Mouse (Mus musculus) retina, embryonic 14.5 days (tissue): Measurements from ENCODE around the gene Ptpa.
A peak's percentile ranks its signal among the peaks of the same experiment; 100 is the strongest.

Experiments
- DNase-seq: peaks from one replicate; pipeline ENCODE4 v3.0.0-alpha.2; 2015; ENCODE audit warnings: low spot score

The Ptpa gene

DNA sequence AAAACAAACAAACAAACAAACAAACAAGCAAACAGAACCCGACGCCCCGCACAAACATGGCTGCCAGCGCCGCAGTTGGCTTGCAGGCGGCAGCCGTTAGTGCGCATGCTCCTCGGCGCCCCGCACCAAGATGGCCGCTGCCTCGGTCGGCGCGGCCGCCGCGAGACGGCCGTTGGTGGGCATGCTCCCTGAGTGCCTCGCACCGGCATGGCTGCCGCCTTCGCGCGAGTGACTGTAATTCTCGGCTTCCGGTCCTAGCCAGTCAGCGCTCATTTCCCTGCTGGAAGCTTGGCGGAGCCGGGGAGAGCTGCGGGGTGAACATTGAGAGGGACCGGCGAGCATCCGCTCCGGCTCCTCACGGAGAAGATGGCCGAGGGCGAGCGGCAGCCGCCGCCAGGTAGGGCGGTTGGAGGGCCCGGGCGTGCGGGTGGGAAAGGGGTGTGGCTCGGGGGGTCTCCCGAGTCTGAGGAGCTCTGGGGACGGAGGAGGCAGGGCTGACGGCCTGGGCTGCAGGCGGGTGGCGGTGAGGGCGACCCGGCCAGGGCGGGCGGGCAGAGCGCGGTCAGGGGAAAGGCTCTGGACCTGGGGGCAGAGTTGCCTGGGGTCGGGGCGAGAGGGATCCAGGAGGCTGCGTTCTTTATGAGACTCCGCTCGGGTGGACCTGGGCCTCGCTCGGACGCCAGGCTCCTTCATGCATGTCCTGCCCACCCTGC, at the start of gene Ptpa:
TSS of gene Ptpa (plus strand) at position 104 of the 713 bp plus-strand sequence.
- peak; percentile 97 for DNase-seq

DNA sequence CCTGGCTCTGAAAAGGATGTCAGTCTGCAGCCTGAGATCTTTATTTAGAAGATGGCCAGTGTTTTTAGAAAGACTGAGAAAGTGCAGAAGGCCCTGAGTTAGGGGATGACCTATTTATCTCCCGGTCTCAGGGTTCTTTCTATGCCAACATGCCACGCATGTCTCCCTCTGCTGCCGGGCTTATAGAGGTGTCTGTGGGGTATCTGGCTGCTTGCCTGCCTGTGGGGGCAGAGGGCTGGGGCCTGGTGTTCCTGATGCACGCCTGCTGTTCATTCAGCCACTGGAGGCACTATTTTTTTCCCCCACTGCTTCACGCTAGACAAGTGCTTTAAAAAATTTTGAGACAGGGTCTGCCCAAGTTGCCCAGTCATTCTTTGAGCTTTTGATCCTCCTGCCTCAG, 49.6 kb upstream of the Ptpa start:
- no peak for DNase-seq

DNA sequence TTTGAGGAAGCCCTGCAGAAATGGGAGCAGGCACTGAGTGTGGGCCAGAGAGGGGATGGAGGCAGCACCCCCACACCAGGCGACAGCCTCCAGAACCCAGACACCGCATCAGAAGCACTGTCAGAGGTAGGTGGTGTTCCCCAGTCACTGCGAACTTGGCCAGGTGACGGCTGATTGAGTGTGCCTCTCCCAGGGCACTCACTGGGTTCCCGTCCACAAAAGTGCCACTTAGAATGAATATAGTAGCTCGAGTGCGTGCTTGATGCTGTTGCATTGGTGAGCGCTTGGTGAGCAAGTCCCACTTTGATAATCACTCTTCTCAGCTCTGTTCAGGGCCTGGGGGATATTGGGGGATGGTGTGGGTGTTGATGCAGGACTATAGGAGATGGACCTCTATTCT, 44.3 kb upstream of the Ptpa start:
- no peak for DNase-seq

DNA sequence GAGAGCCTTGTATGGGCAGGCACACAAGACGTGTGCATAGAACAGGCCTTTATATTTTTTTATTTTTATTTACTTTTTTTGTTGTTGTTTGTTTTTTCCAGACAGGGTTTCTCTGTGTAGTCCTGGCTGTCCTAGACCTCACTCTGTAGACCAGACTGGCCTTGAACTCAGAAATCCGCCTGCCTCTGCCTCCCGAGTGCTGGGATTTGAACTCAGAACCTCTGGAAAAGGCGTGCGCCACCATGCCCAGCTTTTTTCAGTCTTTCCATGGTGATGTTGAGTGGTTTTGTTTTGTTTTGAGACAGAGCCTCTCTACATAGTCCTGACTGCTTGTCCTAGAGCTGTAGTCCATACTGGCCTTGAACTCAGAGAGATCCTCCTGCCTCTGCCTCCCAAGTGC, 43.1 kb upstream of the Ptpa start:
- DNase-seq, result no peak

DNA sequence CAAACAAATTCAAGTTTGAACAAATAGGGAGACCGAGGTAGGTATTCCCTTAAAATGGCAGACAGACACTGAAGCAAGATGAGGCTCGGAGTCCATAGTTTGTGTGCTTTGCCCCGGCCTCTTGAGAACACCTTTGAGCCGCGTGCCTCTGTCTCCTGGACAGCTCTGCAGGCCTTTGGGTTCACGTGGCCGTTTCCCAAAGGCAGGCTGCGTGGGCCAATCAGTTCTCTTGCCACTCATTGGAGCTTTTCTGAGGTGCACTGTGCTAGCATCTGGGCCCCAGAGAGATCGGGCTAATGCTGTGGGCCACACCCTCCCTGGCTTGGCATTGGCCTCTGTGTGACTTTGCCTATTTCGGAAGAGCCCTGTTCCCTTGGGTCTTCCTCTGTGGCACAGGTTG, 39.9 kb upstream of the Ptpa start:
- no peak for DNase-seq

DNA sequence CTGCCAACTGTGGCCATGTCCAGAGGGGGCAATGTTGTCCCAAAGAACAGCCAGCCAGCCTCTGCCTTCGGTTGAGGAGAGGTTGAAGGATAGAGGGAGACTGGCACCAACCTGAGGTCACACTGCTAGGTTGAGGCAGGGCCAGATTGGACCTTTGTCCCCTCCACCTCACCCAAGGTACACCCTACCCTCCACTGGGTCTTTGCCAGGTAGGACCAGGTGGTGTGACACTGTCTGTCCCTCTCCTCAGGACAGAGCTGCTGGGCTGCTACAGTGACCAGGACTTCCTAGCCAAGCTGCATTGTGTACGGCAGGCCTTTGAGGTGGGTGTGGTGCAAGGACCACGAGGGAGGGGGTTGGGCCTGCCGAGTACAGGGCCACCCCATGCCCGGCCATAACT, 38.1 kb upstream of the Ptpa start:
- no peak for DNase-seq

DNA sequence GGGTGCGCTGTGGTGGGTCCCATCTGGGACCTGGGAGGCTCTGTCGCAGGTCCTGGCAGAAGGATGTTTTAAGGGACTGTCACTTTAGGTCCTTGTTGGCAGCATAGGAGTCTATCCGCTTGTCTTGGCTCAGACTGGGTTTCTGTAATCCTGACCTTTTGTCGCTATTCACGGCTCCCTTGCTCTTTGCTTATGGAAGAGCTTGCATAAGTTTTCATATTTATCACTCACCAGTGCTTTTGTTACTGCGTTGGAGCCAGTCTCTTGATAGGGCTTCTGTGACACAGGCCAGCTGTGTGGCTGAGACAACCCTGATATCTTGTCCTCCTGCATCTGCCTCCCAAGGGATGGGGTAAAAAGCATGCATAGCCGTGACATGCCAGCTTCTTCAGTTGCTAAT, 36.5 kb upstream of the Ptpa start:
- DNase-seq, result no peak

DNA sequence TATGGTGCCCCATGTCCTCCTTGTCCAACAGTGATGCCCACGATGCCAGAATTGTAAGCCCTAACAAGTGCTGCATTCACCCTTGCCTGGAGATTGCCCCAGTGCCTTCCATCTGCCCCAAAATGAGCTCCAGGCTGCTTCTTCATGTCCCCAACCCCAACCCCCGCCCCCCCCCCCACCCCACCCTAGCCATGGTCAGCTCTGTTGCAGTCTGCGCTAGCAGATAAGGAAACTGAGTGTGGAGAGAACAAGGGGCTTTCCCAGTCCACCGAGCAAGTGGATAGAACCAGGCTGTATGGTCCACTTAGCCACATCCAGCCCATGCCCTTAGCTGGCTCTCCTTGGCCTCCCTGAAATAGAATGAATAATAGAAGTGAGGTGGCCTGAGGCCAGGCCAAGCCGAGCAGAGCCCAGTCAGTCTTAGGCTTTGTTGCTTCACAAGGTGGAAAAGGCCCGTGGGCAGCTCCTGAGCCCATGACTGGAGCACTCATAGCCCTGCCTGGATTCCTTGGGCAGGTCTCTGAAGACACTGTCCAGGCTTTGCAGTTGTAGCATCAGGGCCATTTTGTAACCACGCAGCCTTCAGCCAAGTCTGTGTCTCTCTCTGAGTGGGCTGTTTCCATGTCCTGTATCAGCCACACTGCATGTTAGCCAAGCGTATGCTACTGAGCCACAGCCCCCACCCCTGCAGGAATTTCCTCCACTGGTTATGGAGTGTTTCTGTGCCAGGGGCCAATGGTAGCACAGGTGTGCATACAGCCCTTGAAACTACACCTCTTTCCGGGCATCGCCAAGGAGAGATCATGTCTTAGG, 35.1 kb upstream of the Ptpa start:
- no peak for DNase-seq

DNA sequence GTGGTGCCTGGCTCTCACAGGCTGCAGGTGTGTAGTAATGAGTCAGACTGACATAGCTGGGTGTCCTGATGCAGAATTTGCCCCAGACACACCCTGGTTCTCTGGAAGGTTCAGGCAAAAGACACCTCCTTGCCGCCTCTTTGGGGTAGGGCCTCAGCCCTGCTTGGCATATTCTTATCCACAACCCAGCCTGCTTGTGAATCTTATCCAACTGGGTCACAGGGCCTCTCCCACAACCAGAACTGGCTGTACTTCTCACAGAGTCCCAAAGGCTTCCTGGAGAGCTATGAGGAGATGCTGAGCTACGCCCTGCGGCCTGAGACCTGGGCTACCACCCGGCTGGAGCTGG, 34.5 kb upstream of the Ptpa start:
- DNase-seq, result no peak

DNA sequence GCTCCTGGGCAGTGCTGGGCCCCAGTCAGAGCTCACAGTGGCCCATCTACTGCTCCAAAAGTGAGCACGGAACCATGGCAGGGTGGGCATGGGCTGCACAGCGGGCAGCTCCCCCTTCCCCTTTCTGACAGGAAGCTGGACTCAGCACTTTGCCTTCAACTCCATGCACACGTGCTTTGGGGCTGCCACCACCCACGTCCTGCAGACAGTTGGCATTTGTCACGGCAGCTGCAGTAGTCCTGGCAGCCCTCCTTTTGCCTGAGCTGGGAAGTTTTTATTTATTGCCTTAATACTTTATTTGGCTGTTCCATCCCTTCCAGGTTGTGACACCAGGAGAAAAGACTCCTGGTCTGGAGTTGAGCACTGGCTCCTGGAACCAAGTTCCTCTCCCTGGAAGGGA, 31.0 kb upstream of the Ptpa start:
- no peak for DNase-seq

DNA sequence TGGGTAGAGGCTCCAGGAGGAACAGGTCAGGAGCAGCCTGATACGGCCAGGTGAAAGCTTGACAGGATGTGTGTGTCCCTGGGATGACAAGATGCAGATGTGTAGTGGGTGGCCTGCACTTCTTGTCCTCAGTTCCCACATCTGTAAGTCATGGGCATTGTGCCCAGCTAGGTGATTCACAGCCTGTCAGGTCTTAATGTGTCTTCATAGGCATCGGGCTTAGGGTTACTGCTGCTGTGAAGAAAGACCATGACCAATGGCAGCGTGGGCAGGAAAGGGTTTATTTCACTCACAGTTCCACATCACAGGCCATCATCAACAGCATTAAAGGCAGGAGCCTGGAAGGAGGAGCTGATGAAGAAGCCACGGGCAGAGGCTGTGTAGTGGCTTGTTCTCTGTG, 30.2 kb upstream of the Ptpa start:
- DNase-seq, result no peak

DNA sequence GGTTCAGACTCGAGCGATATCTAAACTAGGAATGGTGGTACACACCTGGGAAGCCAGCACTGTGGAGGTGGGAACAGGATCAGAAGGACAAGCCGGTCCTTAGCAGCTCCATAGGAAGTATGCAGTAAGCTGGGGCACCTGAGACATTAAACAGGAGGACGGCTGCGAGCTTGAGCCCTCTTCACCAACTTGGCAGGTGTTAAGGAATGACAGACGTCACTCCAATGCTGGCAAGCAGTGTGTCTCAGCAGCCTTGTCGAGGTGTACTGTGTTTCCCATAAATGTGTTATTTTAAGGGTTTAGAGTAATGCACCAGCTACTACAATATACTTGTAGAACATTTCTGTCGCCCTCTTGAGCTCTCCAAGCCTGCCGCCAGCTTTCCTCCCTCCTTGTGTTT, 28.9 kb upstream of the Ptpa start:
- DNase-seq, result no peak

DNA sequence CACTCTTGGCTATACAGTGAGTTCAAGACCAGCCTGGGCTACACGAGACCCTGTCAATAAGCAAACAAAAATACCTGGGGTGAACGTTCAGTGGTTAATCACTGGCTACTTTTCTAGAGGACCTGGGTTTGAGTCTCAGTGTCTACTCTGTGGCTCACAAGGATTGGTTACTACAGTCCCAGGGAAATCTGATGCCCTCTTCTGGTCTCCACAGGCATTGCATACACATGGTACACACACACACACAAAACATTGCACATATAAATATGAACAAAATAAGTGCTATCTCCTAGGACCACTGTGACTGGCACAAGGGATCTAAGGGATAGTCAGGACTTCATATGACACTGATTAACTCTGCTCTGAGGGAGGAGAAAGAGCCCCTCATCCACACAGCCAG, 26.8 kb upstream of the Ptpa start:
- no peak for DNase-seq

DNA sequence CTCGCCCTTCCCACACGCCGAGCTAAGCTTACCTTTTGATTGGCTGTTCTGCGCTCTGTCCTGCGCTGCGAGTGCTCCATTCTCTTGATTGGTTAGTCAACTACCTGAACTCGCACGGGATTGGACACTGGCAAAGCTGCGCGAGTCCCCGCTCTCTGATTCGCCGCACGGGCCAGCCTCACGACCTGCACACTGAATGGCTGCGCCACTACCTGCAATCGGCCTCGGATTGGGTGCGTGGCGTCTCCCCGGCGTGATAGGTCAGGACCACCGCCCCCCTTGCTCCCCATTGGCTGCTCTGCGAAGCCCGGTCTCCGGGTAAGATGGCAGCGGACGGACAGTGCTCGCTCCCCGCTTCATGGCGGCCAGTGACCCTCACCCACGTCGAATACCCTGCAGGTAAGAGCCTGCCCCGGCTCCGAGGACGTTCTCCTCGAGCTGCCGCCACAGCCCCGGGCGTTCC, 23.7 kb upstream of the Ptpa start, which contains the start of gene Dolpp1:
TSS of gene Dolpp1 (plus strand) at position 141 of the 463 bp plus-strand sequence.
- DNase-seq, result peak; percentile 98

DNA sequence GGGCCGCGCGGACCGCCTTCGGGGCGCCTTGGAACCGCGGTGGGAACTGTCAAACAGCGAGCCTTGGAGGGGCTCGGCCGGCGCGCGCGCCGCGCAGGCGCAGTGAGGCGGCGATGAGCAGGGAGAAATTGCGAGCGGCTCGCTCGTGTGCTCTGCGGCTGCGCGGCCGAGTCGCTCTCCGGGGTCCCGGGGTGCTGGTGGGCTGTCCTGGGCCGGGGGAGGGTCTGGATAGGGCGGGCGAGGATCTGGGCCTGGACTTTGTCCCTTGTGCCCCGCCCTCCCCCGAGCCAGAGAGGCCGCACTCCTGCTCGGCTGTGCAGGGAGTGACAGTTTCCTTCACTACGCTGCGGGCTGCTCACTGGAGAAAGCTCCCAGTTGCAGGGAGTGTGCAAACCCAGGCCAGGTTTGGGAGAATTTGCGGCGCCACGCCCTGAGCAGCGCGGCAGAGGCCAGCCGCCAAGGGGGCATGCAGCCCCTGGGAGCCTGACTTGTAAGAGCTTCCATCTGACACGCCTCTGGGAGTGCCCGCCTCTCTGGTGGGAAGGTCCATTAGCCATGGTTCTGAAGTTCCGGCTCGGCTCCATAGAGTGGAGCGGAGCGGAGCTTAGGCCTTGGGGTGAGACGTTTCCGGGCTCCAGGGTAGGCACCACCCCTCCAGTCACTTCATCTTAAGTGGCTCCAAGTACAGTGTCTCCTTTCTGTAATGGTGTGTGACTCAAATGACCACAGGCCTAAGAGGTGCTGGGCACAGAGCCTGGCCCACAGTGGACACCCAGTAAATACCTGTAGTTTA, 23.1 kb upstream of the Ptpa start:
- peak; percentile 91 for DNase-seq

DNA sequence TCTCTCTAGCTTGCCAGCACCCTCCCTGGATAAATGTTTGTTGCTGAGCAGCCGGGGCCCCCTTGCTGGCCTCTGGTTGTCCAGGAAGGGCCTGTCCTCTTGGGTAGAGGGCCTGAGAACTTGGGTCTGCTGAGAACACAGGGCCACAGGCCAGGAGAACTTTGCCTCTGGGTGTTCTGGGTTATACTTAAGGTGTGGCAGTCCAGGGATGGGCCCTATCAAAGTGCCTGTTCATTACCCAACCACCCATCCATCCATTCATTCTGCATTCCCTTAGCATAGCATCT, 22.5 kb upstream of the Ptpa start:
- DNase-seq, result no peak

DNA sequence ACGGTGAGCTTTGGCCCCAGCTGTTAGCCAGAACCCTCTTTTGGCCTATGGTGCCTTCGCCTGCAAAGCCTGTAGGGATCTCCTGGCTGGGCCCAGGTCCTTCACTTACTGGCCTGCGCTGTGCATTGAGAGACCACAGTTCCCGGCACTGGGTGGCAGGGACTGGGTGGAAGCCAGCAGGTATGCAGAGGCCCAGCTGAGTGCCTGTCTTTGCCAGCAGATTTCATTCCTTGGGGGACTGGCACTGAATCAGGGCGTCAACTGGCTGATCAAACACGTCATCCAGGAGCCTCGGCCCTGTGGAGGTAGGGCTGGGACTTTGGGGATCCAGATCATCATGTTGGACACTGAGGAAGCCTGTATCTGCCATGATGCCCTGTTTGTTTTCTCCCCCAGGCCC, 20.1 kb upstream of the Ptpa start:
- no peak for DNase-seq

DNA sequence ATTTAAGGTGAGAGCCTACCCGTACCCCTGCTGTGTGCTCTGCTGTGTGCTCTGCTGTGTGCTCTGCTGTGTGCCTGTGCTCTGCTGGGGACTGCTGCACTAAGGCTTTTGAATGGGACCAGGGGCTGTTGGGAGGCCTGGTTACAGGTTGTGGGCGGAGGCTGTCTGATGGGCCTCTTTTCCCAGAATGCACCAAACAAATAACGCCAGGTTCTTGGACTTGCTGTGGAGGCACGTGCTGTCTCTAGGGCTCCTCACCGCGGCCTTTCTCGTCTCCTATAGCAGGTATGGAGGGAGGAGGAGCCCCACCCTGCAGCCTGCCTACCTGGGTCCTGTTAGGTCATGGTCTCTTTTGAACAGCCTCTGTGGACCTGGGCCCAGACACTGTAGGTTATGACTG, 19.6 kb upstream of the Ptpa start:
- DNase-seq, result no peak

DNA sequence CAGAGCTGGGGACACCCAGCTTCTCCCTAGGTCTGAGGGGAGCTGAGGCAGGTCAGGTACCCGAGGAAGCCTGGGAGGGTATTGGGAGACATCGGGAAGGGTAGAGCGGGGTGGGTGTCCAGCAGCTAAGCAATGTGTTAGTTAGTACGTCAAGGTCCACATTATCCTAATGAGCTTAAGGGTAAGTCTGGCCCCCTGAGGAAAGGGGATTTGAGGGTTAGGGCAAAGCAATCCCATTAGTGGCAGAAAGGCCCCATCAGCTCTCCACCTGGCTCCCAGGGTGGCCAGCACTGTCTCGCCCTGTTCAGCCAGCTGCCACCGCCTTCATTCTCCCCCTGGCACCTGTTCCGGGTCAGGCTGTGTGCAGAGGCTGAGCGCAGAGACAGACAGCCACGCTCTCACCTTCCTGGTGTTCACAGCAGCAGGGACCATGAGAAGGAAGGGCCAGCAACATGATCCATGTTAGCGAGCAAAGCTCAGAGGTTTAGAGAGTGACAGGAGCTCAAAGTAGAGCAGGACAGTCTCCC, 17.8 kb upstream of the Ptpa start:
- peak; percentile 55 for DNase-seq

DNA sequence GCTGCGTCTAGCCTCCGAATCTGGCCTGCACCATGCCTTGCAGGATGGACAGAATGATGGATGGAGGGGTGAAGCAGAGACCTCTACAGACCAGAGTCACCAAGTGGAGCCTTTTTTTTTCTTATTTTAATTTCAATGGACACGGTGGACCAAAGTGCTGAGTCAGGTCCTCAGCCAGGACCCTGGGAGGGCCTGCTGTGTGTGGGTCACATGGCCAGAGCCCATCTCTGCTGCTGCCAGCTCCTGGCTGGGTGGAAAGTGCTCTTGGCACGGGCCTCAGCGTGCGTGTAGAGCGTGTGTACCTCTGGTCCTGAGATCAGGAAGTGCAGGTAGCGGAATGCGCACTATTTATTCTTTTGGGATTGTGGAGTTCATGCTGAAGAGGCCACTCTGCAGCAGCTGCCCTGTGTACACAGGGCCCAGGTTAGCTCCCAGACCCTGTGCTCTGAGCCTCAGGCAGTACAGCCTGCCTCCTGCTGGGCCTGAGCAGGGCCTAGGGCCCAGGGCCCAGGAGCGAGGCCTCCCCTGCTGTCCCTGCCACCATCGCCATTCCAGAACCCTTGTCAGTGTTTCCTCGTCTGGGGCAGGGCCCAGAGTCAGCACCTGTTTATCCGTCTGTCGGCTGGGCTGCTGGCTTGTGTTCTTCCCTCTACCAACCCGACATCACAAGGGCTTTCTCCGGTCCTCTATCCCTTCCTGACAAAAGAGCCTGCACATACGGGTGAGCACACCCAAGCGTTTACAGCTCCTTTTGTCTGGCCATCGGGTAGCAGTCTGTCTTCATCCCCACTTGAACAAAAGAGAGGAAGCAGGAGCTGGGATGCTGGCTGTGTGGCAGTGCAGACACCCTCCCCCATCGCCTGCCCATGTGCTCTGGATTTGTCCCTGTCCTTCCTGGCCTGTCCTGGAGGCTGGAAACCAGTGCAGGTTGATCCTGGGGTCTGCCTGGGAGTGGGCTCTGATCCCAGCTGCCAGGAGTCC, 16.4 kb upstream of the Ptpa start:
- peak; percentile 55 for DNase-seq

DNA sequence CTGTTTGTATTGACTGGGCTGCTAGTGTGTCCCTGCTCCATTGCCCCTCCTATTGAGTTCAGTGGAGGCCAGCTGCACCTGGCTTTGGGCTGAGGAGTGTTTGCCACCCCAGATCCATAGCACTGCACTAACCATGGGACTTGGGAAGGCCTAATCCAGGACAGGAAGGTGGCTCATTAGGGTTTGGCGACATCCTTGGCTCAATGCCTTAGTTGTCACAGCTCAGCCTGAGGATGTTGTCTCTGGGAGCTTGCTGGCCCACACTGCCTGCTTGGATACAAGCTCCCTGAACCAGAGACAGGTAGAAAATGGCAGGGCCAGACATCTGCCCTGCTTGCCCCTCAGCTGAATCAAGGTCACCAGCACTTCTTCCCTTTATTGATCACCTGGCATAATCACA, 14.3 kb upstream of the Ptpa start:
- DNase-seq, result no peak
